Mouse (Mus musculus): ENCODE results near the gene Ttc39b. TPM values are rescaled to one million over a fixed set of nuclear protein-coding genes. Genes with fewer than 3 reads are reported as not detected.
A peak's percentile ranks its signal among the peaks of the same experiment; 100 is the strongest.

The Ttc39b gene
- total and polyA plus RNA-seq, 3 experiments, result 11.3 to 109 (median 21.1) TPM

GRCm38 (mm10) chr4:83213752-83214151 lies 110.3 kb downstream of the Ttc39b start (continued):
- TF ChIP-seq SIN3A (IDR thresholded peaks at IDR 0.05; ENCODE audit: low read length), result peak; percentile 58; the same call in 1 of the 2 replicates
- TF ChIP-seq RCOR1 (IDR thresholded peaks at IDR 0.05; ENCODE audit: low read depth, low read length), result no peak

DNA sequence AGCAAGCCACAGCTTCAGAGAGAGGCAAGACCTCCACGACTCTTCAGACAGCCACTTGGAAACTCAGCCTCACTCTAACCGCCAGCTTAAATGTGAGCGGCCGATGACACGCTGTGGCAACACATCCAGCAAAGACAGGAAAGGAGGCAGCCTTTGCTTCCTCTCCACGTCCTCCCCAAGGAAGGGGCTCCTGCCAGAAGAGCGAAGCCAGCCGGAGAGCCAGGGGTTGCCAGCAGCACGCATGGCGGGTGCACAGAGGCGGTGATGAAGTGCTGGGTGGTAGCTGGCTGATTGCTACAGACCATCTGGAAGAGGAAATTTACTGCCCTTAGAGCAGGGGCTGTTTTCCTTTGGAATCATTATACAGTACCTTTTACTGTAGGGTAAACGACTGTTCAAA lies 112.3 kb downstream of the Ttc39b start:
- no peak for TF ChIP-seq ELF1 (IDR thresholded peaks at IDR 0.05; ENCODE audit: low read depth, low read length)
- TF ChIP-seq RAD21 (IDR thresholded peaks at IDR 0.05; ENCODE audit: low read depth, low read length), result no peak
- TF ChIP-seq POLR2AphosphoS5 (IDR thresholded peaks at IDR 0.05; ENCODE audit: borderline replicate concordance, low read depth, low read length), result no peak
- TF ChIP-seq ZMIZ1 (IDR thresholded peaks at IDR 0.05; ENCODE audit: low read depth, low read length), result no peak
- no peak for TF ChIP-seq POLR2AphosphoS2 (IDR thresholded peaks at IDR 0.05; ENCODE audit: low read length)
- TF ChIP-seq ZKSCAN1 (IDR thresholded peaks at IDR 0.05; ENCODE audit: low read depth, low read length), result no peak
- TF ChIP-seq MXI1 (IDR thresholded peaks at IDR 0.05; ENCODE audit: low read depth, low read length), result no peak
- no peak for TF ChIP-seq KAT2A (conservative IDR thresholded peaks at IDR 0.05; ENCODE audit: low read depth, low read length)
- no peak for TF ChIP-seq NRF1 (IDR thresholded peaks at IDR 0.05; ENCODE audit: insufficient read depth, low read depth, low read length, poor library complexity, severe bottlenecking)
- TF ChIP-seq E2F4 (IDR thresholded peaks at IDR 0.05; ENCODE audit: borderline replicate concordance, low read depth, low read length), result no peak
- TF ChIP-seq MAZ (IDR thresholded peaks at IDR 0.05; ENCODE audit: low read depth, low read length), result no peak
- no peak for TF ChIP-seq CTCF (IDR thresholded peaks at IDR 0.05 in 2 of 3, conservative IDR thresholded peaks at IDR 0.05 in 1 of 3; ENCODE audit: control insufficient read depth in 1 of 3, insufficient read depth in 1 of 3, low read depth in 2 of 3, low read length in 3 of 3, poor library complexity in 1 of 3, severe bottlenecking in 1 of 3)
- Histone ChIP-seq H3K27me3 (ENCODE audit: control insufficient read depth in 1 of 2, insufficient read depth in 2 of 2, low read length in 2 of 2) (no peaks in the 10 kb centered on the region), H3K4me3 (ENCODE audit: control insufficient read depth in 1 of 2, insufficient read depth in 1 of 2, low read depth in 2 of 2, low read length in 2 of 2) (no peak overlapping the region), H3K9ac (ENCODE audit: control insufficient read depth, low read depth, low read length, poor library complexity, severe bottlenecking) (no peak overlapping the region), H3K36me3 (ENCODE audit: control insufficient read depth in 1 of 2, insufficient read depth in 2 of 2, low read length in 2 of 2) (no peaks in the 10 kb centered on the region), H3K27ac (ENCODE audit: control insufficient read depth, low read depth, low read length) (no peak overlapping the region), H3K9me3 (replicated peaks; ENCODE audit: insufficient read depth, low read length) (no peaks in the 10 kb centered on the region), H3K4me1 (ENCODE audit: control insufficient read depth in 1 of 2, insufficient read depth in 2 of 2, low read length in 2 of 2) (peaks cover 0 to 2% of the 10 kb centered on the region in 2 experiments; a peak in 1 of 4 replicates), H3K79me2 (ENCODE audit: control insufficient read depth, insufficient read depth, low read length, poor library complexity) (no peaks in the 10 kb centered on the region)
- no peak for DNase-seq (ENCODE audit: low read depth, low spot score)

GRCm38 (mm10) chr4:83210437-83210836 lies 113.6 kb downstream of the Ttc39b start:
- Histone ChIP-seq H3K36me3 (ENCODE audit: control insufficient read depth in 1 of 2, insufficient read depth in 2 of 2, low read length in 2 of 2) (no peaks in the 10 kb centered on the region), H3K27me3 (ENCODE audit: control insufficient read depth in 1 of 2, insufficient read depth in 2 of 2, low read length in 2 of 2) (no peaks in the 10 kb centered on the region), H3K9me3 (replicated peaks; ENCODE audit: insufficient read depth, low read length) (no peaks in the 10 kb centered on the region), H3K9ac (ENCODE audit: control insufficient read depth, low read depth, low read length, poor library complexity, severe bottlenecking) (no peak overlapping the region), H3K4me3 (ENCODE audit: control insufficient read depth in 1 of 2, insufficient read depth in 1 of 2, low read depth in 2 of 2, low read length in 2 of 2) (no peak overlapping the region), H3K79me2 (ENCODE audit: control insufficient read depth, insufficient read depth, low read length, poor library complexity) (no peaks in the 10 kb centered on the region), H3K27ac (ENCODE audit: control insufficient read depth, low read depth, low read length) (no peak overlapping the region), H3K4me1 (ENCODE audit: control insufficient read depth in 1 of 2, insufficient read depth in 2 of 2, low read length in 2 of 2) (peaks cover 0 to 2% of the 10 kb centered on the region in 2 experiments; a peak in 1 of 4 replicates)
- no peak for TF ChIP-seq MYC (IDR thresholded peaks at IDR 0.05; ENCODE audit: low read depth, low read length)
- no peak for DNase-seq (ENCODE audit: low read depth, low spot score)
